Mouse (Mus musculus): ENCODE measurements around the gene Gm20883.
"Not testable (repeated sequence)": the region's sequence is repeated elsewhere in the genome, so short reads cannot be mapped to it uniquely, and the experiment has no call there.

Gm20883 gene

GRCm38 (mm10) chrY:50607951-50608350, at the start of gene Gm20883:
Gm20883 (plus strand) TSS chrY:50608251.
- H3K4me3 ChIP-seq (replicated peaks; ENCODE audit: low read length); H3K9me3 ChIP-seq (ENCODE audit: low read length); H3K36me3 ChIP-seq (ENCODE audit: insufficient read depth, low read length); H3K4me1 ChIP-seq (replicated peaks; ENCODE audit: low read depth, low read length); H3K27me3 ChIP-seq (ENCODE audit: insufficient read depth, low read length): not testable (repeated sequence)
